Mouse (Mus musculus): ENCODE data around the gene Ano6.

GRCm38 (mm10) chr15:95907909-95908308 is 117.3 kb downstream of the Ano6 start:
- TF ChIP-seq POLR2A (IDR thresholded peaks at IDR 0.05; ENCODE audit: borderline replicate concordance, extremely low read depth, low read depth, low read length) = no peak
- no peak for TF ChIP-seq CTCF (IDR thresholded peaks at IDR 0.05; ENCODE audit: insufficient read depth, low read length)
